Mouse (Mus musculus) brain, embryonic 14.5 days (tissue): ENCODE data around the gene Nmnat1. TPM values are rescaled to one million over a fixed set of nuclear protein-coding genes. Genes with fewer than 3 reads are reported as not detected.
"Not testable (repeated sequence)": the region's sequence is repeated elsewhere in the genome, so short reads cannot be mapped to it uniquely, and the experiment has no call there.

Experiments used
- DNase-seq: peaks from one replicate; pipeline ENCODE4 v3.0.0-alpha.2; 2011; ENCODE audit warnings: low read depth
- CTCF ChIP-seq: fragments of 200-500 bp; IDR thresholded peaks from 2 replicates; pipeline ENCODE4 v1.5.1; 2012; ENCODE audit warnings: inconsistent platforms, mild to moderate bottlenecking, moderate library complexity, borderline replicate concordance; ENCODE audit not compliant: insufficient read depth, insufficient read length; ENCODE audit errors: extremely low read depth
- POLR2A ChIP-seq: fragments of 200-500 bp; IDR thresholded peaks from 2 replicates; pipeline ENCODE4 v1.6.1; 2012; ENCODE audit warnings: mild to moderate bottlenecking, inconsistent platforms, borderline replicate concordance; ENCODE audit not compliant: poor library complexity, insufficient read depth, insufficient read length, severe bottlenecking; ENCODE audit errors: extremely low read depth
- polyA plus RNA-seq: library from polyadenylated mRNA; depleted of rRNA; stranded (reverse); fragments of >200 nt; gene quantifications from 2 replicates; pipeline ENCODE4 v1.2.3, GENCODE M21; 2012

The Nmnat1 gene
- polyA plus RNA-seq, 1 experiment, result 7.5 TPM

GRCm38 (mm10) chr4:149484566-149484965 is 436 bp downstream of the Nmnat1 start:
- TF ChIP-seq POLR2A (no peak), CTCF (no peak)
- DNase-seq, result no peak

DNA sequence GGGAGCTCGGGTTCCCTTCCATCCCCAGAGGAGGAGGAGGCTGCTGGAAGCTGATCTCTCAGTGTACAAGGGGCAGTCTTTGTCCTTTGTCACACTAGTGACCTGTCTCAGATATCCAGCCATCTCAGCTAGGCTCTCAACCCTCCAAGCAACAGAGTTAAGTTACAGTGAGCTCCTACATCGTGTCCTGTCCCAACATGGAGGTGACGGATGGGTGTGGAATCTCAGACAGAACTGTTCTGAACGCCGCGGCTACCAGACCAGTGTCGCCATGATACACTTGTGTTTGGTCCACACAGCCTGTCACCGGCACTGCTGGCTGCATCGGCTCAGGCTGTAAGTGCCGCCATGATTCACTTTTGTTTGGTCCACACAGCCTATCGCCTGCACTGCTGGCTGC is 7.9 kb downstream of the Nmnat1 start, which contains the start of gene Tmem274:
Tmem274 (plus strand) TSS at position 301 of the 400 bp plus-strand sequence.
- DNase-seq, result no peak
- no peak for TF ChIP-seq POLR2A
- TF ChIP-seq CTCF, result no peak

DNA sequence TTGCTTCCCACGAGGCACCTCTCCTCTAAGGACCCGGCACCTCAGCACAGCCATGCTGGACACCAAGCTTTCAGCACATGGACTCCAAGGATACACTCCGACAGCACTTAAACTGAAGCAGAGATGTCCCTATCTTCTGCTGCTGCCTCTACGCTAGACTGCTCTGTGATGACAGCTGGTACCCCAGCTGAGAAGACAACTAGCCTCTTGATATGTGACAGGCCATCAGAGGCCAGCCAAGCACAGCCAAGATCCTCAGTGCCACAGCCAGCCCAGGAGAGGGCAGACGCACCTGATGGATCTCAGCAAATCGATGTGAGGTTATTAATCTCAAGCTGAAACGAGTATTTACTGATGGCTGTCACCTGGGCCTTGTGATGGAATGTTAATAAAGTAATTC is 9.9 kb downstream of the Nmnat1 start:
- TF ChIP-seq CTCF (no peak), POLR2A (no peak)
- no peak for DNase-seq

DNA sequence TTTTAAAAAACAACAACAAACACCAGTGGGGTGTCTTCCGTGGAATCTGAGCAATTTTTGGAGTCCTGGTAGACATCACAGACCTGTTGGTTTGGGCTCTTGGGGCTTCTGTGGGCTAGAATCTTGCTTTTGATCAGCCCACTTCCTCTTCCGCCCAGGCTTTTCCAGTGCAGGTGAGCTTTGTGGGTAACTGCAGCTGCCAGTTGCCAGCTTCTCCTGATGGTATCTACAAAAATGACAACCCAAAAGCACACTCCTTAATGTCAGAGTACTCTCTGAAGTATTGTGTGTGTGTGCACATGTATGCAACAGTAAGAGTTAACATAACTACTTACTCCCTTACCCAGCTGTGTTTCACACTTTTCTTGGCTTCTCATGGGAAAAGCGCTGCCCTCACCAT is 15.4 kb downstream of the Nmnat1 start:
- no peak for DNase-seq
- TF ChIP-seq POLR2A (no peak), CTCF (no peak)

- TF ChIP-seq CTCF (no peak), POLR2A (no peak)
- DNase-seq, result no peak
These were observed 21.5 kb downstream of the Nmnat1 start for GRCm38 (mm10) chr4:149463435-149463950.

DNA sequence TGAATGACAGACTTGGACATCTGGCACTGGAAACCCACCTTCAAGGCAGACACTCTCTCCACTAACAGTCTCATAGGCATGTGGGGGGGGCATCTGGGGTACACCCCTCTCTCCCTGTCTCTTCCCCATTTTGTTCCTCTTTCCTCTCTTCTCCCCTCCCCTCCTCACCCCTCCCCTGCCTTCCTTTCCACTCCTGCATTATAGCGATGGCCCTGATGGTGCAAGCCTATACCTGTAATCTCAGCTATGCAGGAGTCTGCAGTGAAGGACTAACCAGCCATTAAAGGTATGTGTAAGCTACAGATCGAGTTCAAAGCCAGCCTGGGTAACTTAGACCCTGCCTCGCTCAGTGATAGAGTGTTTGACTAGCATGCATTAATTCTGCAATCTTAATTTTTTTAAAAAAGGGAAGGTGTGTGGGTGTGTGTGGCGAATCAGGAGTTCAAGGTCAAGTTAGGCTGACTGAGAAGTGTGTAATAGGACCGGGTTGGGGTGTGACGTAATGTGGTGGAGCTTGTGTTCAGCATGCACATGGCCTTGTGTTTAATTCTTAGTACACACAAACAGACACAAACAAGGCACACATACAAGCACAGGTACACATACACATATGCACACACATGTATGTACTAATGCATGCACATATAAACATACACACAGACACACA is 22.6 kb downstream of the Nmnat1 start:
- TF ChIP-seq CTCF (no peak), POLR2A (no peak)
- no peak for DNase-seq

- DNase-seq, result peak; percentile 27
- TF ChIP-seq POLR2A (no peak), CTCF (no peak)
These were observed 23.3 kb downstream of the Nmnat1 start for GRCm38 (mm10) chr4:149461579-149462304.

DNA sequence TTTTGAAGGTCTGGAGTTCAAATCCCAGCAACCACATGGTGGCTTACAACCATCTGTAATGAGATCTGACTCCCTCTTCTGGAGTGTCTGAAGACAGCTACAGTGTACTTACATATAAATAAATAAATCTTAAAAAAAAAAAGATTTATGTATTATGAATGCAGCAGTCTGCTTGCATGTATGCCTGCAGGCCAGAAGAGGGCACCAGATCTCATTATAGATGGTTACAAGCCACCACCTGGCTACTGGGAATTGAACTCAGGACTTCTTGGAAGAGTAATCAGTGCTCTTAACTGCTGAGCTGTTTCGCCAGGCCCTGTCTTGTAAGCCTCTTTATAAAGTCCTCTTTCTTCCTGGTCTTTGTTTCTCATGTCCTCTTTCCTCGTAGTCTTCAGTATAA is 24.5 kb downstream of the Nmnat1 start:
- not testable (repeated sequence) for DNase-seq

GRCm38 (mm10) chr4:149459425-149459824 is 25.6 kb downstream of the Nmnat1 start:
- TF ChIP-seq POLR2A (no peak), CTCF (no peak)
- DNase-seq, result no peak

- TF ChIP-seq POLR2A (no peak), CTCF (no peak)
- DNase-seq, result no peak
These were observed 26.5 kb downstream of the Nmnat1 start for GRCm38 (mm10) chr4:149458526-149458925.

- DNase-seq, result no peak
- TF ChIP-seq POLR2A (no peak), CTCF (no peak)
These were observed 27.1 kb downstream of the Nmnat1 start for GRCm38 (mm10) chr4:149457831-149458430.

GRCm38 (mm10) chr4:149457163-149457562 is 27.8 kb downstream of the Nmnat1 start:
- DNase-seq, result not testable (repeated sequence)

DNA sequence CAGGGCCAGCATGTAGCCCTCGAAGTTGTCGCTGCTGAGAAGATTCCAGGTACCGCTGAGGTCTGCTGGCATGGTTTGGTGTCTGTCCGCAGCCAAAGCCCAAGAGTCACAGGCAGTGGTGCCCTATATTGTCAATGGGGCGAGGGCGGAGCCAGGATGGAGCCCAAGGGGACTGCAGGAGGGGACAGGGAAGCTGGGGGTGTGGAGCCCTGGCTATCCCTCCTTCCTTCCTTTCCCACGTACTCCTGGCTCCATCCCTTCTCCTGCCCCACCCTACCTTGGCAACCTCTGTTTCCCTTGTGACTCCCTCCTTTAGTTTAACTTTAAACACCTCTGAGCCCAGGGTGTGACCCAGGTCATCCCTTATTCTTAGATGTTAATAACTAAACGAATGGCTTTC is 30.1 kb downstream of the Nmnat1 start, which contains the start of gene Rbp7:
Rbp7 (minus strand) TSS at position 100 of the 400 bp plus-strand sequence.
- no peak for DNase-seq
- TF ChIP-seq POLR2A (no peak), CTCF (no peak)
